Mouse (Mus musculus) hindbrain, postnatal 0 days (tissue): ENCODE measurements around the gene Syt2. TPM values are rescaled to one million over a fixed set of nuclear protein-coding genes. Genes with fewer than 3 reads are reported as not detected.
A peak's percentile ranks its signal among the peaks of the same experiment; 100 is the strongest.

Experiments
- ATAC-seq: fragments of 200-750 bp; cut with Nextera tagmentation; 2 replicates; pipeline ENCODE4 v1.8.0; 2017; ENCODE audit warnings: mild to moderate bottlenecking, moderate TSS enrichment, moderate library complexity
- DNase-seq: peaks from one replicate; pipeline ENCODE4 v3.0.0-alpha.2; 2015; ENCODE audit warnings: low spot score
- H3K27ac ChIP-seq: fragments of 300-500 bp; sonication (generic); 2 replicates; pipeline ENCODE4 v1.5.1; 2014; ENCODE audit warnings: mild to moderate bottlenecking
- H3K27me3 ChIP-seq: fragments of 300-500 bp; sonication (generic); 2 replicates; pipeline ENCODE4 v1.6.1; 2014; ENCODE audit warnings: low read length, mixed read lengths; ENCODE audit not compliant: insufficient read depth
- H3K36me3 ChIP-seq: fragments of 300-500 bp; sonication (generic); 2 replicates; pipeline ENCODE4 v1.6.1; 2014; ENCODE audit warnings: low read length, mixed read lengths; ENCODE audit not compliant: insufficient read depth
- H3K4me1 ChIP-seq: fragments of 300-500 bp; sonication (generic); 2 replicates; pipeline ENCODE4 v1.6.1; 2014; ENCODE audit warnings: antibody characterized with exemption, low read length, mixed read lengths; ENCODE audit not compliant: insufficient read depth
- H3K4me2 ChIP-seq: fragments of 300-500 bp; sonication (generic); 2 replicates; pipeline ENCODE4 v1.6.1; 2014; ENCODE audit warnings: low read depth, mild to moderate bottlenecking, low read length, moderate library complexity, mixed read lengths
- H3K4me3 ChIP-seq: fragments of 300-500 bp; sonication (generic); 2 replicates; pipeline ENCODE4 v1.5.1; 2014; ENCODE audit warnings: low read length
- H3K9ac ChIP-seq: fragments of 300-500 bp; sonication (generic); replicated peaks from 2 replicates; pipeline ENCODE4 v1.6.1; 2014; ENCODE audit warnings: mild to moderate bottlenecking, low read length, moderate library complexity, mixed read lengths
- H3K9me3 ChIP-seq: fragments of 300-500 bp; sonication (generic); 2 replicates; pipeline ENCODE4 v1.6.1; 2016; ENCODE audit warnings: low read length, mixed read lengths
- CTCF ChIP-seq: IDR thresholded peaks from 2 replicates; pipeline ENCODE4 v1.5.1; 2016; ENCODE audit warnings: antibody characterized with exemption, control low read depth, low read depth
- WGBS: fragments of 180-500 bp; shearing (Covaris S2); extraction: QIAGEN DNeasy Blood & Tissue Kit; methylation state at CpG from one replicate; pipeline ENCODE4 v1.1.7; 2014; 5-methylcytosine and 5-hydroxymethylcytosine counted together
- polyA plus RNA-seq: library from polyadenylated mRNA; unstranded; fragments of >200 nt; fragmentation: Nextera tagmentation; extraction: Ambion mirVana; gene quantifications from 2 replicates; pipeline ENCODE4 v1.2.1, GENCODE M21; 2015
- total RNA-seq: library from RNA; depleted of rRNA; stranded (reverse); fragments of >200 nt; gene quantifications from 2 replicates; pipeline ENCODE4 v1.2.3, GENCODE M21; 2014; rRNA removed

Syt2 gene
- total RNA-seq: 74.7 and 179 TPM in 2 replicates
- polyA plus RNA-seq: 22.5 and 23.3 TPM in 2 replicates

DNA sequence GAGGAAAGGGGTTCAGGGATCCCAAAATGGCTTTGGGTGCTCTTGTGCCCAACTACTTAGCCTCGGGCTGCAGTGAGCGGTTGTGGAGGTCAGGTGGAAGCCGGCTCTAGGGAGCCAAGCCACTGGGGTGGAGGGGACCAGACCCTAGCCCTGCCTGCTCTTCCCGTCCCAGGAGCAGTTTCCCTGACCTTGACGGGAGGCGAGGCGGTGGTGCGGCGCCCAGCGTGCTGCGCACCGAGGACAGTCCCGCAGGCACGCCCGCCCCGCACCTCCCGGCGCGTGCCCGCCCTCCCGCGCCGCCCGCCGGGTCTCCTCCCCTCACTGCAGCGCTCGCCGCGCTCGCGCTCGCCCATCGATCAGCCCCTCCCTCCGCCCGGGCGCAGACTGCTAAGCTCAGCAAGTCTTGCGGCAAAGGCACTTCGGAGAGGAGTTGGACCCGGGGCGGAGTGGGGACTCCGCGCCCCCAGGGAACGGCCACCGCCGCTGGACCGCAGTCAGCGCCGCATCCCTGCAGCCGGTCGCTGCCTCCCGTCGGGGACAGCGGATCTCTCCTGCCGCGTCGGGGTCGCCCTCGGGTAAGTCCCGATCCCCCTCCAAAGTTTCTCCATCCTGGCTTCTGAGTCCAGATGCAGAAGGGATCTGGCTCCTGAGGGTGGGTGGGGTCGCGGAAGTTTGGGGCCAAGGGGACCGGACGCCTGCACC lies at the start of gene Syt2:
Gene Syt2, plus strand, starts transcription at position 417 of the 702 bp plus-strand sequence.
- H3K27ac ChIP-seq: no peak within 1 kb of the TSS
- H3K4me1 ChIP-seq: peaks cover 8% of the 10 kb centered on the region; the same call in 1 of the 2 replicates
- H3K36me3 ChIP-seq: no peaks in the 10 kb centered on the region
- peak; percentile 66 for DNase-seq
- WGBS: 0% methylated on average over 52 of the region's 63 CpGs
- peak within 1 kb of the TSS; percentile 40; the same call in 1 of the 2 replicates for H3K9ac ChIP-seq
- H3K27me3 ChIP-seq: peaks cover 23% of the 10 kb centered on the region
- peak within 1 kb of the TSS; percentile 81 for H3K4me2 ChIP-seq
- ATAC-seq: peak; percentile 47; the same call in 1 of the 2 replicates
- no peak for TF ChIP-seq CTCF
- peak within 1 kb of the TSS; percentile 50 for H3K4me3 ChIP-seq
- H3K9me3 ChIP-seq: no peaks in the 10 kb centered on the region

DNA sequence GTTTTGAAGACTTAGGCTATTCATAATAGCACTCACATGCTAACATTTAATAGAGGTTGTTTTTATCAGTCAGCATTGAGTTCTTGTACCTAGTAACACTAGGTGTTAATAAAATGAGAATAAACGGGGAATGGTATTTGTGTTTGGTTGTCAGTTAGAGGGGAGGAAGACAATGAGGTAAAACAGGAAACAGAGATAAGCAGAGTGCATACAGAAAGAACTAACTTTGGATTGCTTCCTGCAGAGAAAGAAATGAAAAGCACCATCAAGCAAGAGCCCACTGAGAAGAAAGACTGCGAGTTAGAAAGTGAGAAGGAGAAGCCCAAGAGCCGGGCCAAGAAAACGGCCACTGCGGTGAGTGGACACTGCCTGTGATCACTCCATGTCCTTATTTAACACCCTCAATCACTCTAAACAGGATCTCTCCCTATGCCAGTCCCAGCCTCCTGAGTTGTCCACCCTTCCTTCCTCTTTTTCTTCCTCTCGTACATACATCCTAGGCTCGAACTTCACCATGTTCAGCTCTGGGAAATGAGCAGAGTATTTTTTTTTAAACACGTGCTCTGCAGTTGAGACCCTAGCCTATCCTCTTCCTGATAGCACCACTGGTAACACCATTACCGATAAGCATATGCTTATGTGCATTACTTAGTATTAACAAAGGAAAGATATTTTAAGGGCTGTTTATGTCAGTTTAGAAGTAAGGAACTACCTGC lies 49.0 kb upstream of the Syt2 start:
- Histone ChIP-seq H3K36me3 (peaks cover 64% of the 10 kb centered on the region), H3K4me3 (no peak overlapping the region), H3K27ac (no peak overlapping the region), H3K9ac (no peak overlapping the region), H3K4me2 (no peak overlapping the region), H3K27me3 (no peaks in the 10 kb centered on the region), H3K4me1 (no peaks in the 10 kb centered on the region), H3K9me3 (no peaks in the 10 kb centered on the region)
- no peak for DNase-seq
- no peak for ATAC-seq
- WGBS: 95% methylated on average over 9 of the region's 9 CpGs
- TF ChIP-seq CTCF: no peak

DNA sequence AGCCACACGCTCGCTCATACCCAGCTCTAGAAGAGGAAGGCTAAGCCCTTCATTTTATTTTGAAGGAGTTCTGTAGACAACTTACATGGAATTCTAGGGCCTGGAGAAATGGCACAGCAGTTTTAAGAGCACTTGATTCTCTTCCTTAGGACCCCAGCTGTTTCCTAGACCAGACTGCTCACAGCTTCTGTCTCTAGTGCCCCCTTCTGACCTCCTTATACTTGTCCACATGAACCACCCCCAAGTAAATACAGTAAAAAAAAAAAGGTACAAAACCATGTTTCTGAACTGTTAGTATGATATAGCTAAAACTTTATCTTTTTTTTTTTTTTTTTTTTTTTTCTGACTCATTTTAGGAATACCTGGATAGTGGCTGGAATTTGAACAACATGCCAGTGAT lies 42.4 kb upstream of the Syt2 start:
- 97% methylated on average over 2 of the region's 2 CpGs for WGBS
- H3K9ac ChIP-seq: no peak overlapping the region
- no peak overlapping the region for H3K4me2 ChIP-seq
- H3K4me3 ChIP-seq: no peak overlapping the region
- no peak for TF ChIP-seq CTCF
- no peaks in the 10 kb centered on the region for H3K4me1 ChIP-seq
- H3K9me3 ChIP-seq: no peaks in the 10 kb centered on the region
- ATAC-seq (no peak), DNase-seq (no peak)
- H3K27me3 ChIP-seq: no peaks in the 10 kb centered on the region
- peaks cover 75% of the 10 kb centered on the region for H3K36me3 ChIP-seq
- no peak overlapping the region for H3K27ac ChIP-seq

DNA sequence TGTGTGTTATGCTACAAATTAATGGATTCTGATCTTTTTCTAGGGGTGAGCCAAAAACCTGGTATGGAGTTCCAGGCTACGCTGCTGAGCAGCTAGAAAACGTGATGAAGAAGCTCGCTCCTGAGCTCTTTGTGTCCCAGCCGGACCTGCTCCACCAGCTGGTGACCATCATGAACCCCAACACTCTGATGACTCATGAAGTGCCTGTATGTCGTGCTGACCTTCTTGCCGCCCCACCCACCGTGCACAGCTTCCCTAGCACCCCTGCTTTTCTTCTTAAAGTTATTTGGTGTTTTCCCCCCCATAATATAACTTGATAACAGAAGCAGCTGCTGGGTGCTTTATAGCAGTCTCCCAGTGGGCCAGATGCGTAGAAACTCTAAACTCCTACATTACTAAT lies 40.8 kb upstream of the Syt2 start:
- ATAC-seq (no peak), DNase-seq (no peak)
- H3K27ac ChIP-seq: no peak overlapping the region
- H3K4me2 ChIP-seq: no peak overlapping the region
- H3K9me3 ChIP-seq: no peaks in the 10 kb centered on the region
- H3K27me3 ChIP-seq: no peaks in the 10 kb centered on the region
- no peak for TF ChIP-seq CTCF
- WGBS: 83% methylated on average over 8 of the region's 8 CpGs
- H3K36me3 ChIP-seq: peaks cover 70% of the 10 kb centered on the region
- H3K4me3 ChIP-seq: no peak overlapping the region
- H3K9ac ChIP-seq: no peak overlapping the region
- H3K4me1 ChIP-seq: no peaks in the 10 kb centered on the region

DNA sequence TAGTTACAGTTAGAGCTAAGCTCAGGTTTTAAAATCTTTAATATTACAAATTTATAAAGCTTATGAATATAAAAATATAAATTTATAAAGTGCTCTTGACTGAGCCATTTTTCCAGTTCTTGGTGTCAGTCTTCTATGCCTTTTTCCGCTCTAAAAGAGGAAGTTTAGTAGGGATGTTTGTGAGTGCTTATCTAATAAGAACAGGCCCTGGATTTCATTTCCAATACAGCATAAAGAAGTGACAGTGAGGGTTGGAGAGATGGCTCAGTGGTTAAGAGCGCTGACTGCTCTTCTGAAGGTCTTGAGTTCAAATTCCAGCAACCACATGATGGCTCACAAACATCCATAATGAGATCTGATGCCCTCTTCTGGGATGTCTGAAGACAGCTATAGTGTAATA lies 40.1 kb upstream of the Syt2 start:
- H3K27ac ChIP-seq: no peak overlapping the region
- 97% methylated on average over 2 of the region's 2 CpGs for WGBS
- ATAC-seq (no peak), DNase-seq (no peak)
- H3K36me3 ChIP-seq: peaks cover 63% of the 10 kb centered on the region
- H3K9me3 ChIP-seq: no peaks in the 10 kb centered on the region
- TF ChIP-seq CTCF: no peak
- no peak overlapping the region for H3K9ac ChIP-seq
- no peaks in the 10 kb centered on the region for H3K4me1 ChIP-seq
- H3K27me3 ChIP-seq: no peaks in the 10 kb centered on the region
- H3K4me3 ChIP-seq: no peak overlapping the region
- no peak overlapping the region for H3K4me2 ChIP-seq

DNA sequence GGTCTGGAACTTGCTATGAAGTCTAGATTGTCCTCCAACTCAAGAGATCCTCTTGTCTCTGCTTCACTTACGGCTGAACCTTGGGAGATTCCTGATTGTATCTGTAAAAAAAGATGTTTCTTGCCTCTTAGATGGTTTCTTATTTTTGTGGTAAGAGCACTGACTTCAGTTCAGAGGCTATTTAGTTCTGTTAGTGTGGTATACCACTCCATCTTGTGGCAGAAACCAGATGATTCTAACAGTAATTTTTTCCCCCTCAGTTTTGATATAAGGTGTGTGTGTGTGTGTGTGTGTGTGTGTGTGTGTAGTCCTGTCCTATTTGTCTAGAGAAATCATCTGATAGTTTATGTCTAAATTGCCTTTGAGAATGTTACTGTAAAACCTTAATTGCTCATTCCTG lies 39.2 kb upstream of the Syt2 start:
- no peak for ATAC-seq
- Histone ChIP-seq H3K27ac (no peak overlapping the region), H3K9ac (no peak overlapping the region), H3K36me3 (peaks cover 59% of the 10 kb centered on the region), H3K4me2 (no peak overlapping the region), H3K9me3 (no peaks in the 10 kb centered on the region), H3K27me3 (no peaks in the 10 kb centered on the region), H3K4me1 (no peaks in the 10 kb centered on the region), H3K4me3 (no peak overlapping the region)
- DNase-seq: no peak
- 83% methylated on average over 1 of the region's 1 CpGs for WGBS
- peak; percentile 37 for TF ChIP-seq CTCF

DNA sequence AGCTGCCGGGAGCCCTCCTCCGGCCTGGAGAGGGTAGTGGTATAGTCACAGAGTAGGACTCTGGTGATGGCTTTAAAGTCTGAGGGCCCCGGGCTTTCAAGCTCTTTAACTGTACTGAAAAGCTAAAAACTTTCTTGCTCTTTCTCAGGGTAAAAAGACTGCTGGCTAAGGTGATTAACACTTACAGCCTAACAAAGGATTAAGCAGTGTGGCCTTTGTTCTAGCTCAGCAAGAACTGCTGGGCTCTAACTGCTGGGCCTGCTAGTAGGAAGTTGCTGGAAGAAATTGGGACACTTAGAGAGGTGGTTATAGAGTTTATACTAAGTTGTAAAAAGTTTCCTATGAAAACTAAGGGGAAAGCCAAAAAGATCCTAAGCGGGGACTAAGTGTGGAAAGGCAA lies 37.3 kb upstream of the Syt2 start:
- Histone ChIP-seq H3K9ac (no peak overlapping the region), H3K9me3 (no peaks in the 10 kb centered on the region), H3K27me3 (no peaks in the 10 kb centered on the region), H3K36me3 (peaks cover 59% of the 10 kb centered on the region), H3K4me1 (no peaks in the 10 kb centered on the region), H3K27ac (no peak overlapping the region), H3K4me3 (no peak overlapping the region), H3K4me2 (no peak overlapping the region)
- ATAC-seq: no peak
- TF ChIP-seq CTCF: no peak
- 81% methylated on average over 4 of the region's 4 CpGs for WGBS
- DNase-seq: no peak
